Mouse (Mus musculus) heart, embryonic 14.5 days (tissue): ENCODE measurements around the gene Slco4a1. TPM values are rescaled to one million over a fixed set of nuclear protein-coding genes. Genes with fewer than 3 reads are reported as not detected.

ENCODE experiments used
- ATAC-seq: fragments of 200-750 bp; cut with Nextera tagmentation; 2 replicates; pipeline ENCODE4 v1.8.0; 2017; ENCODE audit warnings: low read depth, moderate TSS enrichment; ENCODE audit not compliant: insufficient number of reproducible peaks, insufficient read depth, low FRiP score
- H3K27ac ChIP-seq, 2 experiments: fragments of 200-500 bp in 1 of 2; fragments of 300-500 bp in 1 of 2; sonication (generic) in 1 of 2; replicated peaks in 1 of 2; 2 replicates each; pipeline ENCODE4 v1.5.1; 2012 to 2014; ENCODE audit warnings: low read depth in 2 of 2, low read length in 2 of 2, control low read depth in 1 of 2, mild to moderate bottlenecking in 1 of 2, mixed read lengths in 1 of 2; ENCODE audit not compliant: control insufficient read depth in 1 of 2, insufficient read depth in 1 of 2
- H3K27me3 ChIP-seq: fragments of 300-500 bp; sonication (generic); 2 replicates; pipeline ENCODE4 v1.6.1; 2014; ENCODE audit warnings: mild to moderate bottlenecking, low read length, control low read depth; ENCODE audit not compliant: control insufficient read depth, insufficient read depth
- H3K36me3 ChIP-seq: fragments of 300-500 bp; sonication (generic); 2 replicates; pipeline ENCODE4 v1.6.1; 2014; ENCODE audit warnings: mild to moderate bottlenecking, control low read depth, low read length, mixed read lengths; ENCODE audit not compliant: control insufficient read depth, insufficient read depth
- H3K4me1 ChIP-seq, 2 experiments: fragments of 200-500 bp in 1 of 2; fragments of 300-500 bp in 1 of 2; sonication (generic) in 1 of 2; 2 replicates each; pipeline ENCODE4 v1.6.1; 2012 to 2014; ENCODE audit warnings: low read length in 2 of 2, control low read depth in 1 of 2, mixed read lengths in 1 of 2; ENCODE audit not compliant: control insufficient read depth in 2 of 2, insufficient read depth in 2 of 2
- H3K4me2 ChIP-seq: fragments of 300-500 bp; sonication (generic); 2 replicates; pipeline ENCODE4 v1.6.1; 2014; ENCODE audit warnings: mild to moderate bottlenecking, low read length
- H3K4me3 ChIP-seq, 2 experiments: fragments of 200-500 bp in 1 of 2; fragments of 300-500 bp in 1 of 2; sonication (generic) in 1 of 2; 2 replicates each; pipeline ENCODE4 v1.5.1; 2012 to 2014; ENCODE audit warnings: low read length in 2 of 2, mild to moderate bottlenecking in 2 of 2, control low read depth in 1 of 2, low read depth in 1 of 2, moderate library complexity in 1 of 2; ENCODE audit not compliant: control insufficient read depth in 1 of 2, insufficient read depth in 1 of 2
- H3K9ac ChIP-seq: fragments of 300-500 bp; sonication (generic); 2 replicates; pipeline ENCODE4 v1.6.1; 2014; ENCODE audit warnings: mild to moderate bottlenecking, low read length
- H3K9me3 ChIP-seq: fragments of 300-500 bp; sonication (generic); 2 replicates; pipeline ENCODE4 v1.6.1; 2016; ENCODE audit warnings: low read length, control low read depth; ENCODE audit not compliant: control insufficient read depth
- WGBS: fragments of 180-500 bp; shearing (Covaris S2); extraction: QIAGEN DNeasy Blood & Tissue Kit; methylation state at CpG from one replicate; pipeline ENCODE4 v1.1.7; 2014; 5-methylcytosine and 5-hydroxymethylcytosine counted together
- polyA plus RNA-seq: library from polyadenylated mRNA; unstranded; fragments of >200 nt; fragmentation: Nextera tagmentation; extraction: Ambion mirVana; gene quantifications from 2 replicates; pipeline ENCODE4 v1.2.1, GENCODE M21; 2014

Slco4a1 gene
- polyA plus RNA-seq, 1 experiment from 2014 or later: 0.26 TPM

GRCm38 (mm10) chr2:180466505-180466904 lies 10.5 kb downstream of the Slco4a1 start:
- no peak for ATAC-seq
- H3K4me3 ChIP-seq: no peak overlapping the region
- no peaks in the 10 kb centered on the region for H3K36me3 ChIP-seq
- no peak overlapping the region for H3K27ac ChIP-seq
- peaks cover 0 to 3% of the 10 kb centered on the region in 2 experiments; a peak in 3 of 4 replicates for H3K4me1 ChIP-seq
- H3K9me3 ChIP-seq: no peaks in the 10 kb centered on the region
- H3K4me2 ChIP-seq: no peak overlapping the region
- H3K9ac ChIP-seq: no peak overlapping the region
- H3K27me3 ChIP-seq: peaks cover 7% of the 10 kb centered on the region
- 67% methylated on average over 7 of the region's 7 CpGs for WGBS

- no peaks in the 10 kb centered on the region for H3K9me3 ChIP-seq
- no peak for ATAC-seq
- H3K4me3 ChIP-seq: no peak overlapping the region
- 86% methylated on average over 8 of the region's 8 CpGs for WGBS
- no peaks in the 10 kb centered on the region for H3K36me3 ChIP-seq
- H3K27me3 ChIP-seq: peaks cover 8% of the 10 kb centered on the region
- H3K9ac ChIP-seq: no peak overlapping the region
- H3K4me2 ChIP-seq: no peak overlapping the region
- H3K27ac ChIP-seq: no peak overlapping the region
- peaks cover 0 to 7% of the 10 kb centered on the region in 2 experiments; a peak in 3 of 4 replicates for H3K4me1 ChIP-seq
Measured at GRCm38 (mm10) chr2:180468871-180469270, 12.8 kb downstream of the Slco4a1 start.

GRCm38 (mm10) chr2:180469768-180470167 lies 13.7 kb downstream of the Slco4a1 start:
- no peak overlapping the region for H3K27ac ChIP-seq
- peaks cover 0 to 7% of the 10 kb centered on the region in 2 experiments; a peak in 3 of 4 replicates for H3K4me1 ChIP-seq
- H3K9me3 ChIP-seq: no peaks in the 10 kb centered on the region
- no peak overlapping the region for H3K4me3 ChIP-seq
- no peak overlapping the region for H3K9ac ChIP-seq
- 46% methylated on average over 9 of the region's 9 CpGs for WGBS
- peaks cover 8% of the 10 kb centered on the region for H3K27me3 ChIP-seq
- no peak for ATAC-seq
- H3K4me2 ChIP-seq: no peak overlapping the region
- H3K36me3 ChIP-seq: no peaks in the 10 kb centered on the region

- Histone ChIP-seq H3K9me3 (no peaks in the 10 kb centered on the region), H3K4me2 (no peak overlapping the region), H3K4me3 (no peak overlapping the region), H3K27ac (no peak overlapping the region), H3K4me1 (peaks cover 0 to 7% of the 10 kb centered on the region in 2 experiments; a peak in 3 of 4 replicates), H3K27me3 (peaks cover 8% of the 10 kb centered on the region), H3K9ac (no peak overlapping the region), H3K36me3 (no peaks in the 10 kb centered on the region)
- ATAC-seq: no peak
- WGBS: 4% methylated on average over 21 of the region's 21 CpGs
Measured at GRCm38 (mm10) chr2:180472306-180473079, 16.4 kb downstream of the Slco4a1 start.

- WGBS: 32% methylated on average over 7 of the region's 7 CpGs
- Histone ChIP-seq H3K27me3 (peaks cover 8% of the 10 kb centered on the region), H3K4me3 (no peak overlapping the region), H3K9me3 (no peaks in the 10 kb centered on the region), H3K36me3 (no peaks in the 10 kb centered on the region), H3K27ac (no peak overlapping the region), H3K9ac (no peak overlapping the region), H3K4me2 (no peak overlapping the region), H3K4me1 (peaks cover 0 to 7% of the 10 kb centered on the region in 2 experiments; a peak in 3 of 4 replicates)
- no peak for ATAC-seq
Measured at GRCm38 (mm10) chr2:180473080-180473440, 17.0 kb downstream of the Slco4a1 start.

GRCm38 (mm10) chr2:180474864-180475263 lies 18.8 kb downstream of the Slco4a1 start:
- Histone ChIP-seq H3K4me2 (no peak overlapping the region), H3K9ac (no peak overlapping the region), H3K36me3 (no peaks in the 10 kb centered on the region), H3K9me3 (no peaks in the 10 kb centered on the region), H3K4me1 (peaks cover 0 to 7% of the 10 kb centered on the region in 2 experiments; a peak in 3 of 4 replicates), H3K27ac (no peak overlapping the region), H3K4me3 (no peak overlapping the region), H3K27me3 (peaks cover 12% of the 10 kb centered on the region)
- ATAC-seq: no peak
- WGBS: 85% methylated on average over 3 of the region's 3 CpGs

- no peaks in the 10 kb centered on the region for H3K9me3 ChIP-seq
- WGBS: 44% methylated on average over 16 of the region's 16 CpGs
- no peak for ATAC-seq
- H3K4me3 ChIP-seq: no peak overlapping the region
- peaks cover 25% of the 10 kb centered on the region for H3K27me3 ChIP-seq
- no peak overlapping the region for H3K9ac ChIP-seq
- no peak overlapping the region for H3K4me2 ChIP-seq
- no peaks in the 10 kb centered on the region for H3K4me1 ChIP-seq
- H3K36me3 ChIP-seq: no peaks in the 10 kb centered on the region
- no peak overlapping the region for H3K27ac ChIP-seq
Measured at GRCm38 (mm10) chr2:180482274-180482673, 26.2 kb downstream of the Slco4a1 start.
